Comparison of ENCODE assay signal across 19 mouse cellular contexts in genomic region chr13:43499731-43500482, GRCm38 (mm10). TPM values are rescaled to one million over a fixed set of nuclear protein-coding genes. Genes with fewer than 3 reads are reported as not detected.
DNase-seq lines count a peak whose midpoint lies in the region; ATAC-seq and TF ChIP-seq lines count a peak whose summit lies in the region.
"Had no signal": no experiment of that assay in that cellular context is flagged by ENCODE, and none has a peak within 500 bp of the region (broad histone marks: within the 10 kb centered on the region; RNA-seq: fewer than 3 reads in every experiment).

No protein-coding gene starts in this region.

- no peak overlapping the region for H3K4me2 ChIP-seq in forebrain, embryonic 16.5 days (ENCODE audit: low read length)
- H3K4me2 ChIP-seq: embryonic facial prominence, embryonic 12.5 days; heart, embryonic 13.5 days; hindbrain, embryonic 15.5 days had no signal

- no peak overlapping the region for H3K4me3 ChIP-seq in kidney, adult 2 months (ENCODE audit: insufficient read depth, low read depth, low read length)
- H3K4me3 ChIP-seq in forebrain, embryonic 16.5 days (replicated peaks; ENCODE audit: low read length), result no peak overlapping the region
- H3K4me3 ChIP-seq: embryonic facial prominence, embryonic 12.5 days; heart, embryonic 13.5 days; hindbrain, embryonic 15.5 days had no signal

- no peak for TF ChIP-seq POLR2A in kidney, adult 2 months (IDR thresholded peaks at IDR 0.05; ENCODE audit: low read depth, low read length)

- no peak overlapping the region for H3K9ac ChIP-seq in forebrain, embryonic 16.5 days (replicated peaks; ENCODE audit: low read depth, low read length)
- H3K9ac ChIP-seq: embryonic facial prominence, embryonic 12.5 days; forebrain, postnatal 0 days; heart, embryonic 13.5 days; hindbrain, embryonic 15.5 days had no signal

- TF ChIP-seq CTCF in kidney, adult 2 months (conservative IDR thresholded peaks at IDR 0.05; ENCODE audit: insufficient read depth, insufficient read length, low read depth, low read length), result no peak

- H3K27ac ChIP-seq in kidney, adult 2 months (ENCODE audit: insufficient read depth, low read depth, low read length), result peak overlapping the region; percentile 22; the same call in 1 of the 2 replicates
- H3K27ac ChIP-seq in forebrain, embryonic 16.5 days (ENCODE audit: low read length), result no peak overlapping the region
- H3K27ac ChIP-seq: embryonic facial prominence, embryonic 12.5 days; heart, embryonic 13.5 days; hindbrain, embryonic 15.5 days had no signal

- WGBS in kidney, adult 2 months, result 51% methylated on average over 7 of the region's 7 CpGs
- 64% methylated on average over 7 of the region's 7 CpGs for whole genome bisulfite sequencing in forebrain, embryonic 16.5 days

- peak; percentile 77 for DNase-seq in kidney, adult 2 months
- DNase-seq in kidney, postnatal 4 days, result no peak
- DNase-seq in spleen, postnatal 36 days (ENCODE audit: low spot score in 2 of 2), result peak; percentile 35 to 43
- no peak for DNase-seq in spleen, postnatal 4 days (ENCODE audit: low spot score in 2 of 2)
- DNase-seq in R1 (ENCODE audit: low read depth, low spot score), result peak; percentile 80
- DNase-seq in splenic B cell, adult 2 months (ENCODE audit: low read depth, low spot score), result peak; percentile 22
- DNase-seq: adrenal gland, adult 2 months; adrenal gland, postnatal 25 days; cerebellum, adult 2 months; cerebellum, postnatal 14 days; forebrain, postnatal 0 days; gastrocnemius, postnatal 36 days; heart, adult 11 months; heart, postnatal 36 days had no signal

- H3K9me3 ChIP-seq in forebrain, embryonic 16.5 days (ENCODE audit: control insufficient read depth, low read length), result no peaks in the 10 kb centered on the region
- H3K9me3 ChIP-seq: embryonic facial prominence, embryonic 12.5 days; hindbrain, embryonic 15.5 days had no signal

- H3K27me3 ChIP-seq in kidney, adult 2 months (replicated peaks; ENCODE audit: control insufficient read depth, insufficient read depth, low read length), result no peaks in the 10 kb centered on the region
- no peaks in the 10 kb centered on the region for H3K27me3 ChIP-seq in splenic B cell, adult 2 months (ENCODE audit: control insufficient read depth, insufficient read depth, low read length, poor library complexity, severe bottlenecking)
- H3K27me3 ChIP-seq in forebrain, embryonic 16.5 days (replicated peaks; ENCODE audit: control insufficient read depth, insufficient read depth, low read length), result no peaks in the 10 kb centered on the region
- H3K27me3 ChIP-seq: embryonic facial prominence, embryonic 12.5 days; heart, embryonic 13.5 days; hindbrain, embryonic 15.5 days had no signal

- peaks cover 8% of the 10 kb centered on the region; the same call in 1 of the 2 replicates for H3K4me1 ChIP-seq in kidney, adult 2 months (ENCODE audit: control insufficient read depth, insufficient read depth, low read length)
- H3K4me1 ChIP-seq in forebrain, embryonic 16.5 days (replicated peaks; ENCODE audit: control insufficient read depth, insufficient read depth, low read length), result peaks cover 13% of the 10 kb centered on the region

- H3K36me3 ChIP-seq in kidney, adult 2 months (ENCODE audit: control insufficient read depth, insufficient read depth, low read length), result no peaks in the 10 kb centered on the region
- H3K36me3 ChIP-seq in splenic B cell, adult 2 months (ENCODE audit: control insufficient read depth, insufficient read depth, low read length, poor library complexity, severe bottlenecking), result no peaks in the 10 kb centered on the region
- no peaks in the 10 kb centered on the region for H3K36me3 ChIP-seq in forebrain, embryonic 16.5 days (ENCODE audit: control insufficient read depth, insufficient read depth)
- H3K36me3 ChIP-seq: embryonic facial prominence, embryonic 12.5 days; heart, embryonic 13.5 days; hindbrain, embryonic 15.5 days had no signal

- no peak for ATAC-seq in forebrain, embryonic 16.5 days
- ATAC-seq: CD4-positive, CD25-positive, alpha-beta regulatory T cell, adult 4 months; forebrain, postnatal 0 days had no signal

RNA-seq across cellular contexts. Expression of gene Ranbp9, which starts 18.8 kb away (rescaled TPM):
- polyA plus RNA-seq in kidney, adult 2 months (2012; rRNA removed), result 11.4 and 15.4 TPM in 2 replicates
- 11.9 and 12.1 TPM in 2 replicates for polyA plus RNA-seq in forebrain, embryonic 16.5 days (2015; fragmentation: Nextera tagmentation; extraction: Ambion mirVana)

Comparison
In these comparisons a context has a peak if more than half of its experiments do, and no peak if none do; other contexts are left out.
1. DNase-seq: peak in kidney, adult 2 months (single experiment), spleen, postnatal 36 days (2 of 2), R1 (single experiment) and splenic B cell, adult 2 months (single experiment); none in kidney, postnatal 4 days (0 of 2) and spleen, postnatal 4 days (0 of 2).